Mouse (Mus musculus) cerebellum, postnatal 10 days (tissue): ENCODE data around the gene Adamts9.
A peak's percentile ranks its signal among the peaks of the same experiment; 100 is the strongest.

Source experiments
- DNase-seq, 2 experiments: peaks; one replicate each; pipeline ENCODE4 v3.0.0; 2021; ENCODE audit warnings: mixed read lengths in 2 of 2

Gene Adamts9

GRCm38 (mm10) chr6:92943057-92943781, at the start of gene Adamts9:
Adamts9 (minus strand) TSS chr6:92943492.
- peak; percentile 46 to 66 for DNase-seq

- no peak for DNase-seq
These were observed 48.3 kb upstream of the Adamts9 start for GRCm38 (mm10) chr6:92991616-92992015.

GRCm38 (mm10) chr6:92988620-92988998, 45.3 kb upstream of the Adamts9 start:
- no peak for DNase-seq

- no peak for DNase-seq
These were observed 44.7 kb upstream of the Adamts9 start for GRCm38 (mm10) chr6:92987846-92988619.

GRCm38 (mm10) chr6:92987366-92987765, 44.1 kb upstream of the Adamts9 start:
- no peak for DNase-seq

- DNase-seq = peak; percentile 47 to 62
These were observed 40.1 kb upstream of the Adamts9 start for GRCm38 (mm10) chr6:92983421-92983820.

- no peak for DNase-seq
These were observed 38.3 kb upstream of the Adamts9 start for GRCm38 (mm10) chr6:92981451-92982186.

- DNase-seq = peak in 1 of 2 experiments; percentile 10
These were observed 30.0 kb upstream of the Adamts9 start for GRCm38 (mm10) chr6:92973340-92973739.

GRCm38 (mm10) chr6:92968718-92969117, 25.4 kb upstream of the Adamts9 start:
- peak; percentile 53 to 57 for DNase-seq

- no peak for DNase-seq
These were observed 24.9 kb upstream of the Adamts9 start for GRCm38 (mm10) chr6:92968216-92968615.

- no peak for DNase-seq
These were observed 19.7 kb upstream of the Adamts9 start for GRCm38 (mm10) chr6:92962966-92963365.

- no peak for DNase-seq
These were observed 17.7 kb upstream of the Adamts9 start for GRCm38 (mm10) chr6:92960997-92961396.

- no peak for DNase-seq
These were observed 16.1 kb upstream of the Adamts9 start for GRCm38 (mm10) chr6:92959416-92959815.

- DNase-seq = peak in 1 of 2 experiments; percentile 12
These were observed 4.2 kb upstream of the Adamts9 start for GRCm38 (mm10) chr6:92947337-92948042.

- DNase-seq = no peak
These were observed 1.4 kb upstream of the Adamts9 start for GRCm38 (mm10) chr6:92944711-92945110.

- DNase-seq = no peak
These were observed 875 bp upstream of the Adamts9 start for GRCm38 (mm10) chr6:92944048-92944685.

- peak in 1 of 2 experiments; percentile 10 for DNase-seq
These were observed 1.4 kb downstream of the Adamts9 start for GRCm38 (mm10) chr6:92941756-92942420.

GRCm38 (mm10) chr6:92941281-92941731, 2.0 kb downstream of the Adamts9 start:
- DNase-seq = peak; percentile 65 to 77

GRCm38 (mm10) chr6:92940191-92941131, 2.8 kb downstream of the Adamts9 start:
- peak in 1 of 2 experiments; percentile 15 for DNase-seq

- no peak for DNase-seq
These were observed 15.0 kb downstream of the Adamts9 start for GRCm38 (mm10) chr6:92928261-92928660.
